Mouse (Mus musculus): ENCODE measurements at regions not wholly inside any gene's neighbourhood (a gene's known extent, or its start where the extent isn't known, plus 50 kb on each side); places are given as distances from the start of the nearest gene placed in this dataset.

- Histone ChIP-seq H3K4me3 (no peak overlapping the region), H3K27ac (replicated peaks) (no peak overlapping the region), H3K36me3 (no peaks in the 10 kb centered on the region), H3K9ac (replicated peaks) (no peak overlapping the region), H3K9me3 (no peaks in the 10 kb centered on the region), H3K27me3 (no peaks in the 10 kb centered on the region), H3K4me1 (no peaks in the 10 kb centered on the region), H3K4me2 (replicated peaks) (no peak overlapping the region)
- ATAC-seq (ENCODE audit: low FRiP score, low read depth) = no peak
- 88% methylated on average over 5 of the region's 5 CpGs for WGBS
Observed at GRCm38 (mm10) chr11:85966207-85966606, 80.0 kb downstream of the Tbx4 start.

GRCm38 (mm10) chr11:85970287-85970686, 84.1 kb downstream of the Tbx4 start:
- ATAC-seq (ENCODE audit: low FRiP score, low read depth) = no peak
- Histone ChIP-seq H3K9me3 (no peaks in the 10 kb centered on the region), H3K9ac (replicated peaks) (no peak overlapping the region), H3K27ac (replicated peaks) (no peak overlapping the region), H3K36me3 (no peaks in the 10 kb centered on the region), H3K4me1 (no peaks in the 10 kb centered on the region), H3K27me3 (peaks cover 12% of the 10 kb centered on the region; the same call in 1 of the 2 replicates), H3K4me3 (no peak overlapping the region), H3K4me2 (replicated peaks) (no peak overlapping the region)
- whole genome bisulfite sequencing = 76% methylated on average over 2 of the region's 2 CpGs

GRCm38 (mm10) chr11:85972385-85972784, 86.2 kb downstream of the Tbx4 start:
- ATAC-seq (ENCODE audit: low FRiP score, low read depth) = no peak
- Histone ChIP-seq H3K27ac (replicated peaks) (no peak overlapping the region), H3K9ac (replicated peaks) (no peak overlapping the region), H3K36me3 (no peaks in the 10 kb centered on the region), H3K9me3 (no peaks in the 10 kb centered on the region), H3K4me3 (no peak overlapping the region), H3K4me1 (no peaks in the 10 kb centered on the region), H3K27me3 (peaks cover 13% of the 10 kb centered on the region; the same call in 1 of the 2 replicates), H3K4me2 (replicated peaks) (no peak overlapping the region)
- 26% methylated on average over 7 of the region's 7 CpGs for WGBS

GRCm38 (mm10) chr11:85973736-85974135, 87.5 kb downstream of the Tbx4 start:
- Histone ChIP-seq H3K4me3 (no peak overlapping the region), H3K36me3 (no peaks in the 10 kb centered on the region), H3K27ac (replicated peaks) (no peak overlapping the region), H3K4me1 (no peaks in the 10 kb centered on the region), H3K9ac (replicated peaks) (no peak overlapping the region), H3K9me3 (no peaks in the 10 kb centered on the region), H3K4me2 (replicated peaks) (no peak overlapping the region), H3K27me3 (peaks cover 13% of the 10 kb centered on the region; the same call in 1 of the 2 replicates)
- ATAC-seq (ENCODE audit: low FRiP score, low read depth) = no peak
- 90% methylated on average over 5 of the region's 5 CpGs for WGBS

GRCm38 (mm10) chr11:85976693-85977434, 90.6 kb downstream of the Tbx4 start:
- no peak overlapping the region for H3K4me2 ChIP-seq (replicated peaks)
- no peak overlapping the region for H3K27ac ChIP-seq (replicated peaks)
- no peak overlapping the region for H3K4me3 ChIP-seq
- no peaks in the 10 kb centered on the region for H3K9me3 ChIP-seq
- H3K36me3 ChIP-seq = no peaks in the 10 kb centered on the region
- no peak overlapping the region for H3K9ac ChIP-seq (replicated peaks)
- 85% methylated on average over 18 of the region's 18 CpGs for WGBS
- peaks cover 13% of the 10 kb centered on the region; the same call in 1 of the 2 replicates for H3K27me3 ChIP-seq
- ATAC-seq (ENCODE audit: low FRiP score, low read depth) = no peak
- H3K4me1 ChIP-seq = no peaks in the 10 kb centered on the region

GRCm38 (mm10) chr11:85980388-85980787, 94.2 kb downstream of the Tbx4 start:
- Histone ChIP-seq H3K27ac (replicated peaks) (no peak overlapping the region), H3K4me2 (replicated peaks) (no peak overlapping the region), H3K36me3 (no peaks in the 10 kb centered on the region), H3K9ac (replicated peaks) (no peak overlapping the region), H3K27me3 (peaks cover under 1% of the 10 kb centered on the region; the same call in 1 of the 2 replicates), H3K9me3 (no peaks in the 10 kb centered on the region), H3K4me3 (no peak overlapping the region), H3K4me1 (no peaks in the 10 kb centered on the region)
- 86% methylated on average over 11 of the region's 11 CpGs for WGBS
- no peak for ATAC-seq (ENCODE audit: low FRiP score, low read depth)

GRCm38 (mm10) chr11:85981561-85981960, 95.3 kb downstream of the Tbx4 start:
- 89% methylated on average over 4 of the region's 4 CpGs for WGBS
- no peaks in the 10 kb centered on the region for H3K27me3 ChIP-seq
- no peaks in the 10 kb centered on the region for H3K4me1 ChIP-seq
- no peak for ATAC-seq (ENCODE audit: low FRiP score, low read depth)
- no peak overlapping the region for H3K4me2 ChIP-seq (replicated peaks)
- no peak overlapping the region for H3K9ac ChIP-seq (replicated peaks)
- H3K4me3 ChIP-seq = no peak overlapping the region
- H3K27ac ChIP-seq (replicated peaks) = no peak overlapping the region
- H3K36me3 ChIP-seq = no peaks in the 10 kb centered on the region
- H3K9me3 ChIP-seq = no peaks in the 10 kb centered on the region

- no peaks in the 10 kb centered on the region for H3K9me3 ChIP-seq
- ATAC-seq (ENCODE audit: low FRiP score, low read depth) = no peak
- H3K4me2 ChIP-seq (replicated peaks) = no peak overlapping the region
- WGBS = 85% methylated on average over 8 of the region's 8 CpGs
- H3K36me3 ChIP-seq = no peaks in the 10 kb centered on the region
- peaks cover 19% of the 10 kb centered on the region for H3K27me3 ChIP-seq
- 0 out of 2 replicates have a peak, but pooled peaks cover 10% of the 10 kb centered on the region for H3K4me1 ChIP-seq
- no peak overlapping the region for H3K27ac ChIP-seq (replicated peaks)
- no peak overlapping the region for H3K9ac ChIP-seq (replicated peaks)
- H3K4me3 ChIP-seq = no peak overlapping the region
Observed at GRCm38 (mm10) chr11:85986338-85986737, 100.1 kb downstream of the Tbx4 start.

GRCm38 (mm10) chr11:85987181-85987580, 101.0 kb downstream of the Tbx4 start:
- 89% methylated on average over 2 of the region's 2 CpGs for WGBS
- peaks cover 19% of the 10 kb centered on the region for H3K27me3 ChIP-seq
- H3K9me3 ChIP-seq = no peaks in the 10 kb centered on the region
- H3K4me2 ChIP-seq (replicated peaks) = no peak overlapping the region
- no peak overlapping the region for H3K9ac ChIP-seq (replicated peaks)
- no peaks in the 10 kb centered on the region for H3K36me3 ChIP-seq
- 0 out of 2 replicates have a peak, but pooled peaks cover 10% of the 10 kb centered on the region for H3K4me1 ChIP-seq
- no peak for ATAC-seq (ENCODE audit: low FRiP score, low read depth)
- no peak overlapping the region for H3K27ac ChIP-seq (replicated peaks)
- H3K4me3 ChIP-seq = no peak overlapping the region

GRCm38 (mm10) chr11:85989536-85989935, 103.3 kb downstream of the Tbx4 start:
- H3K27ac ChIP-seq (replicated peaks) = no peak overlapping the region
- peak overlapping the region; percentile 46 for H3K4me2 ChIP-seq (replicated peaks)
- peak overlapping the region; percentile 19 for H3K4me3 ChIP-seq
- H3K4me1 ChIP-seq = 0 out of 2 replicates have a peak, but pooled peaks cover 10% of the 10 kb centered on the region
- ATAC-seq (ENCODE audit: low FRiP score, low read depth) = no peak
- no peaks in the 10 kb centered on the region for H3K36me3 ChIP-seq
- 0 out of 2 replicates have a peak overlapping the region, but pooled peaks have one; percentile 25 for H3K9ac ChIP-seq (replicated peaks)
- WGBS = 13% methylated on average over 10 of the region's 10 CpGs
- H3K9me3 ChIP-seq = no peaks in the 10 kb centered on the region
- H3K27me3 ChIP-seq = peaks cover 19% of the 10 kb centered on the region

- Histone ChIP-seq H3K4me3 (peak overlapping the region; percentile 19), H3K9me3 (no peaks in the 10 kb centered on the region), H3K4me1 (peaks cover 14% of the 10 kb centered on the region; the same call in 1 of the 2 replicates), H3K27ac (replicated peaks) (no peak overlapping the region), H3K9ac (replicated peaks) (0 out of 2 replicates have a peak overlapping the region, but pooled peaks have one; percentile 25), H3K27me3 (peaks cover 19% of the 10 kb centered on the region), H3K36me3 (no peaks in the 10 kb centered on the region), H3K4me2 (replicated peaks) (peak overlapping the region; percentile 46)
- 0 out of 2 replicates have a peak, but pooled peaks have one; percentile 9 for ATAC-seq (ENCODE audit: low FRiP score, low read depth)
- WGBS = 9% methylated on average over 11 of the region's 12 CpGs
Observed at GRCm38 (mm10) chr11:85989940-85990493, 103.8 kb downstream of the Tbx4 start.

GRCm38 (mm10) chr11:85995318-85996095, 109.3 kb downstream of the Tbx4 start:
- Histone ChIP-seq H3K4me3 (no peak overlapping the region), H3K4me2 (replicated peaks) (peak overlapping the region; percentile 33), H3K36me3 (no peaks in the 10 kb centered on the region), H3K27me3 (peaks cover 7% of the 10 kb centered on the region), H3K9ac (replicated peaks) (0 out of 2 replicates have a peak overlapping the region, but pooled peaks have one; percentile 1), H3K4me1 (peaks cover 12% of the 10 kb centered on the region), H3K27ac (replicated peaks) (no peak overlapping the region), H3K9me3 (no peaks in the 10 kb centered on the region)
- WGBS = 48% methylated on average over 29 of the region's 29 CpGs
- ATAC-seq (ENCODE audit: low FRiP score, low read depth) = no peak
